Mouse (Mus musculus) kidney, adult 2 months (tissue): Measurements from ENCODE around the gene Zdhhc7.

Experiments
- CTCF ChIP-seq: fragments of 200-500 bp; conservative IDR thresholded peaks from 2 replicates; pipeline ENCODE4 v1.5.1; 2011; ENCODE audit warnings: low read depth, mild to moderate bottlenecking, control low read depth, low read length, moderate library complexity, mixed read lengths; ENCODE audit not compliant: insufficient read depth, insufficient read length
- POLR2A ChIP-seq: fragments of 200-500 bp; IDR thresholded peaks from one replicate; pipeline ENCODE4 v1.6.1; 2011; ENCODE audit warnings: low read depth, low read length, control low read depth

- TF ChIP-seq CTCF (no peak), POLR2A (no peak)
Measured at GRCm38 (mm10) chr8:120051006-120051405, 50.3 kb downstream of the Zdhhc7 start.
